Mouse (Mus musculus): ENCODE measurements around the gene Jmjd8. TPM values are rescaled to one million over a fixed set of nuclear protein-coding genes. Genes with fewer than 3 reads are reported as not detected.

Jmjd8 gene
- polyA plus RNA-seq, 1 experiment = 10.8 TPM

- H3K27me3 ChIP-seq (ENCODE audit: control insufficient read depth, insufficient read depth, insufficient read length) = no peaks in the 10 kb centered on the region
- H3ac ChIP-seq (ENCODE audit: control insufficient read depth, insufficient read length, low read depth) = peak within 1 kb of the TSS; percentile 83
- peaks cover 21% of the 10 kb centered on the region for H3K36me3 ChIP-seq (ENCODE audit: control insufficient read depth, insufficient read depth)
- H3K4me3 ChIP-seq (ENCODE audit: insufficient read depth, poor library complexity, severe bottlenecking) = peak within 1 kb of the TSS; percentile 53
- peaks cover 24% of the 10 kb centered on the region for H3K79me2 ChIP-seq (ENCODE audit: control insufficient read depth, insufficient read depth)
- TF ChIP-seq MYOD1 (IDR thresholded peaks at IDR 0.05; ENCODE audit: control insufficient read depth, insufficient read length, low read depth) (no peak), CTCF (IDR thresholded peaks at IDR 0.05; ENCODE audit: control insufficient read depth, insufficient read depth, insufficient read length) (no peak), MAX (IDR thresholded peaks at IDR 0.05) (no peak), CEBPB (IDR thresholded peaks at IDR 0.05; ENCODE audit: low read depth) (no peak), USF1 (IDR thresholded peaks at IDR 0.05; ENCODE audit: low read depth) (no peak), MYOG (IDR thresholded peaks at IDR 0.05; ENCODE audit: control insufficient read depth, extremely low read depth, insufficient read length) (no peak)
- H3K79me3 ChIP-seq (ENCODE audit: low read depth) = peaks cover 2% of the 10 kb centered on the region
Observed at GRCm38 (mm10) chr17:25786280-25786679, 42.4 kb upstream of the Jmjd8 start, which contains the start of gene Ccdc78. Gene Ccdc78 (plus strand): TSS chr17:25786580.

- Histone ChIP-seq H3K79me2 (ENCODE audit: control insufficient read depth, insufficient read depth) (peaks cover 31% of the 10 kb centered on the region), H3K36me3 (ENCODE audit: control insufficient read depth, insufficient read depth) (peaks cover 15% of the 10 kb centered on the region), H3K27me3 (ENCODE audit: control insufficient read depth, insufficient read depth, insufficient read length) (no peaks in the 10 kb centered on the region), H3K79me3 (ENCODE audit: low read depth) (peaks cover 2% of the 10 kb centered on the region), H3K4me3 (ENCODE audit: insufficient read depth, poor library complexity, severe bottlenecking) (no peak overlapping the region), H3ac (ENCODE audit: control insufficient read depth, insufficient read length, low read depth) (no peak overlapping the region)
- no peak for TF ChIP-seq MYOD1 (IDR thresholded peaks at IDR 0.05; ENCODE audit: control insufficient read depth, insufficient read length, low read depth)
Observed at GRCm38 (mm10) chr17:25786781-25787504, 41.7 kb upstream of the Jmjd8 start.

- peak overlapping the region; percentile 79 for H3K4me3 ChIP-seq (ENCODE audit: insufficient read depth, poor library complexity, severe bottlenecking)
- no peaks in the 10 kb centered on the region for H3K27me3 ChIP-seq (ENCODE audit: control insufficient read depth, insufficient read depth, insufficient read length)
- H3K79me3 ChIP-seq (ENCODE audit: low read depth) = peaks cover 7% of the 10 kb centered on the region
- TF ChIP-seq MYOG (IDR thresholded peaks at IDR 0.05; ENCODE audit: control insufficient read depth, extremely low read depth, insufficient read length) (no peak), CTCF (IDR thresholded peaks at IDR 0.05; ENCODE audit: control insufficient read depth, insufficient read depth, insufficient read length) (no peak), USF1 (IDR thresholded peaks at IDR 0.05; ENCODE audit: low read depth) (no peak), CEBPB (IDR thresholded peaks at IDR 0.05; ENCODE audit: low read depth) (no peak), MYOD1 (IDR thresholded peaks at IDR 0.05; ENCODE audit: control insufficient read depth, insufficient read length, low read depth) (no peak), FOSL1 (IDR thresholded peaks at IDR 0.05; ENCODE audit: insufficient read depth, low read length, poor library complexity, severe bottlenecking) (no peak), MAX (IDR thresholded peaks at IDR 0.05) (no peak)
- H3ac ChIP-seq (ENCODE audit: control insufficient read depth, insufficient read length, low read depth) = peak overlapping the region; percentile 85
- peaks cover 4% of the 10 kb centered on the region for H3K36me3 ChIP-seq (ENCODE audit: control insufficient read depth, insufficient read depth)
- peaks cover 26% of the 10 kb centered on the region for H3K79me2 ChIP-seq (ENCODE audit: control insufficient read depth, insufficient read depth)
Observed at GRCm38 (mm10) chr17:25791320-25791842, 37.3 kb upstream of the Jmjd8 start.

GRCm38 (mm10) chr17:25791843-25792527 lies 36.7 kb upstream of the Jmjd8 start:
- peak overlapping the region; percentile 85 for H3ac ChIP-seq (ENCODE audit: control insufficient read depth, insufficient read length, low read depth)
- peaks cover 30% of the 10 kb centered on the region for H3K79me2 ChIP-seq (ENCODE audit: control insufficient read depth, insufficient read depth)
- peaks cover 4% of the 10 kb centered on the region for H3K36me3 ChIP-seq (ENCODE audit: control insufficient read depth, insufficient read depth)
- peaks cover 7% of the 10 kb centered on the region for H3K79me3 ChIP-seq (ENCODE audit: low read depth)
- peak overlapping the region; percentile 79 for H3K4me3 ChIP-seq (ENCODE audit: insufficient read depth, poor library complexity, severe bottlenecking)
- H3K27me3 ChIP-seq (ENCODE audit: control insufficient read depth, insufficient read depth, insufficient read length) = no peaks in the 10 kb centered on the region
- TF ChIP-seq CEBPB (IDR thresholded peaks at IDR 0.05; ENCODE audit: low read depth) = no peak
- no peak for TF ChIP-seq MYOG (IDR thresholded peaks at IDR 0.05; ENCODE audit: control insufficient read depth, extremely low read depth, insufficient read length)
- no peak for TF ChIP-seq CTCF (IDR thresholded peaks at IDR 0.05; ENCODE audit: control insufficient read depth, insufficient read depth, insufficient read length)
- TF ChIP-seq FOSL1 (IDR thresholded peaks at IDR 0.05; ENCODE audit: insufficient read depth, low read length, poor library complexity, severe bottlenecking) = no peak
- no peak for TF ChIP-seq MYOD1 (IDR thresholded peaks at IDR 0.05; ENCODE audit: control insufficient read depth, insufficient read length, low read depth)
- no peak for TF ChIP-seq USF1 (IDR thresholded peaks at IDR 0.05; ENCODE audit: low read depth)
- TF ChIP-seq MAX (IDR thresholded peaks at IDR 0.05) = no peak

- no peak for TF ChIP-seq MAX (IDR thresholded peaks at IDR 0.05)
- TF ChIP-seq CEBPB (IDR thresholded peaks at IDR 0.05; ENCODE audit: low read depth) = no peak
- no peak for TF ChIP-seq MYOD1 (IDR thresholded peaks at IDR 0.05; ENCODE audit: control insufficient read depth, insufficient read length, low read depth)
- TF ChIP-seq FOSL1 (IDR thresholded peaks at IDR 0.05; ENCODE audit: insufficient read depth, low read length, poor library complexity, severe bottlenecking) = no peak
- TF ChIP-seq MYOG (IDR thresholded peaks at IDR 0.05; ENCODE audit: control insufficient read depth, extremely low read depth, insufficient read length) = no peak
- no peak for TF ChIP-seq CTCF (IDR thresholded peaks at IDR 0.05; ENCODE audit: control insufficient read depth, insufficient read depth, insufficient read length)
- no peak for TF ChIP-seq USF1 (IDR thresholded peaks at IDR 0.05; ENCODE audit: low read depth)
- Histone ChIP-seq H3K4me3 (ENCODE audit: insufficient read depth, poor library complexity, severe bottlenecking) (peak within 1 kb of the TSS; percentile 79), H3K79me3 (ENCODE audit: low read depth) (peaks cover 7% of the 10 kb centered on the region), H3ac (ENCODE audit: control insufficient read depth, insufficient read length, low read depth) (peak within 1 kb of the TSS; percentile 85), H3K27me3 (ENCODE audit: control insufficient read depth, insufficient read depth, insufficient read length) (no peaks in the 10 kb centered on the region), H3K36me3 (ENCODE audit: control insufficient read depth, insufficient read depth) (peaks cover 4% of the 10 kb centered on the region), H3K79me2 (ENCODE audit: control insufficient read depth, insufficient read depth) (peaks cover 30% of the 10 kb centered on the region)
Observed at GRCm38 (mm10) chr17:25792615-25793014, 36.1 kb upstream of the Jmjd8 start, which contains the start of gene Fam173a. Gene Fam173a (minus strand): TSS chr17:25792901.
